Mouse (Mus musculus): ENCODE results near the gene Myrip.
"Not testable (repeated sequence)": the region's sequence is repeated elsewhere in the genome, so short reads cannot be mapped to it uniquely, and the experiment has no call there.

Gene Myrip

GRCm38 (mm10) chr9:120331048-120331447, 29.7 kb downstream of the Myrip start:
- in situ Hi-C loops (cut with MboI, MseI): not testable (repeated sequence)

- in situ Hi-C loops (cut with MboI, MseI): no loop called here
Observed at GRCm38 (mm10) chr9:120338172-120338571, 36.9 kb downstream of the Myrip start.

- in situ Hi-C loops (cut with MboI, MseI): no loop called here
Observed at GRCm38 (mm10) chr9:120339975-120340695, 38.8 kb downstream of the Myrip start.

- in situ Hi-C loops (cut with MboI, MseI): no loop called here
Observed at GRCm38 (mm10) chr9:120343123-120343790, 41.9 kb downstream of the Myrip start.

GRCm38 (mm10) chr9:120345651-120346151, 44.4 kb downstream of the Myrip start:
- in situ Hi-C loops (cut with MboI, MseI): no loop called here

GRCm38 (mm10) chr9:120349145-120349544, 47.8 kb downstream of the Myrip start:
- in situ Hi-C loops (cut with MboI, MseI): no loop called here

GRCm38 (mm10) chr9:120350346-120350745, 49.0 kb downstream of the Myrip start:
- in situ Hi-C loops (cut with MboI, MseI): no loop called here

- in situ Hi-C loops (cut with MboI, MseI): no loop called here
Observed at GRCm38 (mm10) chr9:120351061-120351460, 49.7 kb downstream of the Myrip start.

- in situ Hi-C loops (cut with MboI, MseI): no loop called here
Observed at GRCm38 (mm10) chr9:120351474-120351873, 50.2 kb downstream of the Myrip start.

- in situ Hi-C loops (cut with MboI, MseI): no loop called here
Observed at GRCm38 (mm10) chr9:120353036-120353435, 51.7 kb downstream of the Myrip start.

GRCm38 (mm10) chr9:120353967-120354366, 52.7 kb downstream of the Myrip start:
- in situ Hi-C loops (cut with MboI, MseI): no loop called here

- in situ Hi-C loops (cut with MboI, MseI): no loop called here
Observed at GRCm38 (mm10) chr9:120354550-120355345, 53.4 kb downstream of the Myrip start.

- in situ Hi-C loops (cut with MboI, MseI): no loop called here
Observed at GRCm38 (mm10) chr9:120356490-120356889, 55.2 kb downstream of the Myrip start.

- in situ Hi-C loops (cut with MboI, MseI): no loop called here
Observed at GRCm38 (mm10) chr9:120358060-120358459, 56.7 kb downstream of the Myrip start.

- in situ Hi-C loops (cut with MboI, MseI): no loop called here
Observed at GRCm38 (mm10) chr9:120360397-120361177, 59.3 kb downstream of the Myrip start.

- in situ Hi-C loops (cut with MboI, MseI): no loop called here
Observed at GRCm38 (mm10) chr9:120361656-120362055, 60.3 kb downstream of the Myrip start.

GRCm38 (mm10) chr9:120362684-120363083, 61.4 kb downstream of the Myrip start:
- in situ Hi-C loops (cut with MboI, MseI): no loop called here

- in situ Hi-C loops (cut with MboI, MseI): no loop called here
Observed at GRCm38 (mm10) chr9:120364653-120365283, 63.5 kb downstream of the Myrip start.

- in situ Hi-C loops (cut with MboI, MseI): no loop called here
Observed at GRCm38 (mm10) chr9:120367526-120367925, 66.2 kb downstream of the Myrip start.

GRCm38 (mm10) chr9:120371633-120372032, 70.3 kb downstream of the Myrip start:
- in situ Hi-C loops (cut with MboI, MseI): no loop called here

GRCm38 (mm10) chr9:120372347-120372746, 71.0 kb downstream of the Myrip start:
- in situ Hi-C loops (cut with MboI, MseI): no loop called here
